Mouse (Mus musculus): Measurements from ENCODE around the gene Ctsj. TPM values are rescaled to one million over a fixed set of nuclear protein-coding genes. Genes with fewer than 3 reads are reported as not detected.
"Not testable (repeated sequence)": the region's sequence is repeated elsewhere in the genome, so short reads cannot be mapped to it uniquely, and the experiment has no call there.

Ctsj gene
- polyA plus RNA-seq (2015; fragmentation: Nextera tagmentation; extraction: Ambion mirVana), result not detected in 2 replicates

DNA sequence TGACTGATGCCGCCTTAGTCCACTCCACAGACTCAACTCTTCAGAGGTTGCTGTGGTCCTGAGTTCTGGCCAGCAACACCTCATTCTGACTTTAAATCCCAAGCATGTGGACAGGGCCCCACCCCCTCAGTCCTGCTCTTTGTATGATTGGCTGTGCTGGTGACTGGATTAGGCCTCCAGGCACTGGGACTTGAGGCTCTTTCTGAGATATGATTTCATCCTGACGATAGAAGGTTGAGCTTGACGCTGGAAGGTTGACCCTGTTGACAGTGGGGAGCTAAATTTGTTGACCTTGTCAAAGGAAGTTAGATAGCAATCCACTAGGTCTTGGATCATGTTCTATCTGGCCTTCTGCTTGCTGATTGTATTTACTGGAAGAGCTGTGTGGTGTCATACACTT is at the start of gene Ctsj:
Gene Ctsj (minus strand): TSS at position 101 of the 400 bp plus-strand sequence.
- no peak within 1 kb of the TSS for H3K4me2 ChIP-seq (ENCODE audit: low read depth, low read length)
- no peak within 1 kb of the TSS for H3K27ac ChIP-seq (ENCODE audit: low read length)
- H3K9ac ChIP-seq (ENCODE audit: low read length), result no peak within 1 kb of the TSS
- ATAC-seq (ENCODE audit: insufficient read depth, low FRiP score), result no peak
- H3K4me1 ChIP-seq (ENCODE audit: control insufficient read depth, insufficient read depth, low read length), result no peaks in the 10 kb centered on the region
- no peaks in the 10 kb centered on the region for H3K36me3 ChIP-seq (ENCODE audit: control insufficient read depth, insufficient read depth, low read length)
- no peaks in the 10 kb centered on the region for H3K27me3 ChIP-seq (ENCODE audit: control insufficient read depth, insufficient read depth, low read length)
- no peak within 1 kb of the TSS for H3K4me3 ChIP-seq (replicated peaks; ENCODE audit: low read length)
- no peaks in the 10 kb centered on the region; the same call in 1 of the 2 replicates for H3K9me3 ChIP-seq (replicated peaks; ENCODE audit: control insufficient read depth, low read length)
- 65% methylated on average over 3 of the region's 3 CpGs for WGBS

DNA sequence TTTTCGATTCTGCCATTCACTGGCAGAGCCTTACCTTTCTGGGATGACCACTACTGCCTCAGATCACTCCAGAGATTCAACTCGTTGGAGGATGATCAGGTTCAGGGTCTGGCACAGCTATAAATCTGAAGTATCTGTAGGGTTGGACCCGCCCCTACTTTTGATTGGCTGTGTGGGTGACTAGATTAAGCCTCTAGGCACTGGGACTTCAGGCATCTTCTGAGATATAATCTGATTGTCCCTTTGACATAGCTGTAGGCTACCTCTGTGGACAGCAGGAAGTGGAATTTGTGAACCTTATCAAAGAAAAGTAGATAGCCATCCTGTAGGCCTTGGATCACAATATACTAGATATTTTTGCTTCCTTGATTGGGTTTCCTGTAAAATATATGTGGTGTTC is 34.8 kb upstream of the Ctsj start, which contains the start of gene Ctsq:
Gene Ctsq (minus strand): TSS at position 101 of the 400 bp plus-strand sequence.
- no peaks in the 10 kb centered on the region for H3K4me1 ChIP-seq (ENCODE audit: control insufficient read depth, insufficient read depth, low read length)
- no peak within 1 kb of the TSS for H3K9ac ChIP-seq (ENCODE audit: low read length)
- H3K27ac ChIP-seq (ENCODE audit: low read length), result no peak within 1 kb of the TSS
- ATAC-seq (ENCODE audit: insufficient read depth, low FRiP score), result no peak
- H3K27me3 ChIP-seq (ENCODE audit: control insufficient read depth, insufficient read depth, low read length), result no peaks in the 10 kb centered on the region
- no peak within 1 kb of the TSS for H3K4me2 ChIP-seq (ENCODE audit: low read depth, low read length)
- no peaks in the 10 kb centered on the region for H3K36me3 ChIP-seq (ENCODE audit: control insufficient read depth, insufficient read depth, low read length)
- no peaks in the 10 kb centered on the region for H3K9me3 ChIP-seq (replicated peaks; ENCODE audit: control insufficient read depth, low read length)
- H3K4me3 ChIP-seq (replicated peaks; ENCODE audit: low read length), result no peak within 1 kb of the TSS
- WGBS, result 67% methylated on average over 3 of the region's 3 CpGs

DNA sequence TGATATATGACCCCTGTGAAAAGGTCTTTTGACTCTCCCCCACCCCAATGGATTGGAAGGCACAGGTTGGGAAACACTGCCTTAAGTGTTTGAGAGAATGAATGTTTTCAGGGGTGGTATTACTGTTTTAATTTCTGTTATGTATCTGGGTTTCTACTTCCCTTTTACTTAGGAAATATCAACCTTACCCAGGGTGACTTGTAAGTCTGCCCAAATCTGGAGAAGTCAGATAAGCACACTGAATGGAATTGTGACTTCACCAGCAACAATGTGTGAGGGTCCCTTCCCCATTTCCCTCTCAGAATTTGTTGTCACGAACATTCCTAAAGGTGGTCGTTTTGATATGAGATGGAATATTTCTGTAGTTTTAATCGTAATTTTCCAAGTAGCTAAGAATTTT is 17.0 kb upstream of the Ctsj start:
- no peaks in the 10 kb centered on the region for H3K4me1 ChIP-seq (ENCODE audit: control insufficient read depth, insufficient read depth, low read length)

DNA sequence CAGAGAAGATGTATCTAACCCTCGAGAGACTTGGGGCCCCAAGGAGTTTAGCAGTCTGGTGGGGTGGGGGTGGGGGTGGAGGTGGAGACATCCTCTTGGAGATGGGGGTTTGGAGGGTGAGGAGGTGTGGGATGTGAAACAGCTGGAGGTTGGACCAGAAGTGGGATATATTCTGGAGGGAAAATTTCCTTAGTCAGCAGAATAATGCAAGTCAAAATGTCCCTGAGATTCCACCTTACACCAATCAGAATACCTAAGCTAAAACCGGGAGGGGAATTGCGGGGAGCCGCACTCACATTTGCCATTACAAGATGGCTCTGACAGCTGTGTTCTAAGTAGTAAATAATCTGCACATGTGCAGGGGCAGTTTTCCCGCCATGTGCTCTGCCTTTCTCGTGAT is 16.1 kb upstream of the Ctsj start:
- 84% methylated on average over 4 of the region's 6 CpGs for WGBS
- H3K36me3 ChIP-seq (ENCODE audit: control insufficient read depth, insufficient read depth, low read length), result no peaks in the 10 kb centered on the region
- H3K9me3 ChIP-seq (replicated peaks; ENCODE audit: control insufficient read depth, low read length), result no peaks in the 10 kb centered on the region
- no peak overlapping the region for H3K4me2 ChIP-seq (ENCODE audit: low read depth, low read length)
- ATAC-seq (ENCODE audit: insufficient read depth, low FRiP score), result no peak
- no peak overlapping the region for H3K4me3 ChIP-seq (replicated peaks; ENCODE audit: low read length)
- H3K9ac ChIP-seq (ENCODE audit: low read length), result no peak overlapping the region
- no peaks in the 10 kb centered on the region for H3K4me1 ChIP-seq (ENCODE audit: control insufficient read depth, insufficient read depth, low read length)
- H3K27me3 ChIP-seq (ENCODE audit: control insufficient read depth, insufficient read depth, low read length), result no peaks in the 10 kb centered on the region
- no peak overlapping the region for H3K27ac ChIP-seq (ENCODE audit: low read length)

More for the DNA sequence above, 17.0 kb upstream of the Ctsj start:
- H3K27me3 ChIP-seq (ENCODE audit: control insufficient read depth, insufficient read depth, low read length), result no peaks in the 10 kb centered on the region
- H3K27ac ChIP-seq (ENCODE audit: low read length), result no peak overlapping the region
- ATAC-seq (ENCODE audit: insufficient read depth, low FRiP score), result no peak
- no peaks in the 10 kb centered on the region for H3K36me3 ChIP-seq (ENCODE audit: control insufficient read depth, insufficient read depth, low read length)
- H3K9ac ChIP-seq (ENCODE audit: low read length), result no peak overlapping the region
- no peak overlapping the region for H3K4me2 ChIP-seq (ENCODE audit: low read depth, low read length)
- 85% methylated on average over 3 of the region's 3 CpGs for WGBS
- H3K4me3 ChIP-seq (replicated peaks; ENCODE audit: low read length), result no peak overlapping the region
- no peaks in the 10 kb centered on the region for H3K9me3 ChIP-seq (replicated peaks; ENCODE audit: control insufficient read depth, low read length)

DNA sequence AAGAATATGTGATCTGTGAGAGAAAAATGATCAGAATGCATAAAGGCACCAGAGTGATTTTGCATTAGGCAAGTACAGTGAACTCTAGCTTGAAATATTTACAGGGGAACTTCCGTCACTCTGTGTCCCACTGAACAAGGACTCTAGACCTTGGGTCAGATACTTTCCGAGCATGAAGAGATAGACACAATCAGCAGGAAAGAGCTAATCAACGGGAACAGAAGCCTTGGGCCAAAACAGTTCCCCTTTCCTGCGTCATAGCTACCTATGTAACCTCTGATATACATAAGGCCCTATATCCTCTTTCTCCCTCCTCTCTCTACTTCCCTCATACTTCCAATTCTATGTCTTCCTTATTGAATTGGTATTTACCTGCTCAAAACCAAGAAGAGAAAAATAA is 4.4 kb upstream of the Ctsj start:
- Histone ChIP-seq H3K4me3 (replicated peaks; ENCODE audit: low read length) (no peak overlapping the region), H3K36me3 (ENCODE audit: control insufficient read depth, insufficient read depth, low read length) (no peaks in the 10 kb centered on the region), H3K27me3 (ENCODE audit: control insufficient read depth, insufficient read depth, low read length) (no peaks in the 10 kb centered on the region), H3K27ac (ENCODE audit: low read length) (no peak overlapping the region), H3K4me2 (ENCODE audit: low read depth, low read length) (no peak overlapping the region), H3K9me3 (replicated peaks; ENCODE audit: control insufficient read depth, low read length) (no peaks in the 10 kb centered on the region; the same call in 1 of the 2 replicates), H3K9ac (ENCODE audit: low read length) (no peak overlapping the region), H3K4me1 (ENCODE audit: control insufficient read depth, insufficient read depth, low read length) (no peaks in the 10 kb centered on the region)
- 73% methylated on average over 4 of the region's 4 CpGs for WGBS
- no peak for ATAC-seq (ENCODE audit: insufficient read depth, low FRiP score)

DNA sequence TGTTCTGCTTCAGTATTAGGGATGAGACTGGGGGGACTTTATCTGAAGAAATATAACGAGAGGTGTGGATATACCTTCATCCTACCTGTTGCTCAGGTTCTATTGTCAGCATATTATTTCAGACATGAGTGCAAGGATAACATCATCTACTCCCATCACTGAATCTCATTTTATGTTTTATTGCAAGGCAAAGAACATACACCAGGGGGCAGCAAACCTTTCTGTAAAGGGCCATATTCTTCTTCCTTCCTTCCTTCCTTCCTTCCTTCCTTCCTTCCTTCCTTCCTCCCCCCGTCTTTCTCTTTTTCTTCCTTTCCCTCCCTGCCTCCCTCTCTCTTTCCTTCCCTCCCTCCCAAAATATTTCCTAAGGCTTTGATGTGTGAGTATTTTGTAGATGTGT is 8.2 kb downstream of the Ctsj start:
- 54% methylated on average over 2 of the region's 2 CpGs for WGBS
- no peaks in the 10 kb centered on the region for H3K36me3 ChIP-seq (ENCODE audit: control insufficient read depth, insufficient read depth, low read length)
- H3K4me3 ChIP-seq (replicated peaks; ENCODE audit: low read length), result no peak overlapping the region
- H3K9ac ChIP-seq (ENCODE audit: low read length), result no peak overlapping the region
- H3K27me3 ChIP-seq (ENCODE audit: control insufficient read depth, insufficient read depth, low read length), result no peaks in the 10 kb centered on the region
- H3K9me3 ChIP-seq (replicated peaks; ENCODE audit: control insufficient read depth, low read length), result no peaks in the 10 kb centered on the region
- no peaks in the 10 kb centered on the region for H3K4me1 ChIP-seq (ENCODE audit: control insufficient read depth, insufficient read depth, low read length)
- no peak for ATAC-seq (ENCODE audit: insufficient read depth, low FRiP score)
- H3K4me2 ChIP-seq (ENCODE audit: low read depth, low read length), result no peak overlapping the region
- no peak overlapping the region for H3K27ac ChIP-seq (ENCODE audit: low read length)

DNA sequence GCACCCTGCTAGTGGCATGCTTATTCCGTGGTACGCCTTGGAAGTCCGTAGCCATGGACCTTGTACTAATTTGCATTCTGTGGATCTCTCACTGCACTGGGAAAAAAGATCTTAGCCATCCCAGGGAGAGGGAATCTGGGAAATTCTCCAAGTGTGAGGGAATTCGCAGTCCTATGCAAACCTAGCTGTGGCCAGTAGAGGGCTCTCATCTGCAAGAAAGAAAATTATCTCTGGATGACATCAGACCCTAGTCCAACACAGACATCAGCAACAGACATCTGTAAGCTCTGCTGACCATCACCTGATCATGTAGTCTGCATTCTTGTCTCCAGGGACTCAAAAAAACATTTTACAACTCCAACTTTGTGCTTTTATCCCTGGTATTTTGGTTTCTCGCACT is 18.8 kb downstream of the Ctsj start:
- H3K4me1 ChIP-seq (ENCODE audit: control insufficient read depth, insufficient read depth, low read length); H3K4me2 ChIP-seq (ENCODE audit: low read depth, low read length); ATAC-seq (ENCODE audit: insufficient read depth, low FRiP score); H3K9me3 ChIP-seq (replicated peaks; ENCODE audit: control insufficient read depth, low read length); H3K9ac ChIP-seq (ENCODE audit: low read length); H3K27ac ChIP-seq (ENCODE audit: low read length); H3K36me3 ChIP-seq (ENCODE audit: control insufficient read depth, insufficient read depth, low read length); H3K27me3 ChIP-seq (ENCODE audit: control insufficient read depth, insufficient read depth, low read length); H3K4me3 ChIP-seq (replicated peaks; ENCODE audit: low read length): not testable (repeated sequence)
- 64% methylated on average over 5 of the region's 5 CpGs for WGBS

DNA sequence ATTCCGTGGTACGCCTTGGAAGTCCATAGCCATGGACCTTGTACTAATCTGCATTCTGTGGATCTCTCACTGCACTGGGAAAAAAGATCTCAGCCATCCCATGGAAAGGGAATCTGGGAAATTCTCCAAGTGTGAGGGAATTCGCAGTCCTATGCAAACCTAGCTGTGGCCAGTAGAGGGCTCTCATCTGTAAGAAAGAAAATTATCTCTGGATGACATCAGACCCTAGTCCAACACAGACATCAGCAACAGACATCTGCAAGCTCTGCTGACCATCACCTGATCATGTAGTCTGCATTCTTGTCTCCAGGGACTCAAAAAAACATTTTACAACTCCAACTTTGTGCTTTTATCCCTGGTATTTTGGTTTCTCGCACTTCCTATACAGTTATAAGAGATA is 33.4 kb downstream of the Ctsj start:
- not testable (repeated sequence) for H3K36me3 ChIP-seq (ENCODE audit: control insufficient read depth, insufficient read depth, low read length); H3K27ac ChIP-seq (ENCODE audit: low read length); H3K4me2 ChIP-seq (ENCODE audit: low read depth, low read length); H3K9me3 ChIP-seq (replicated peaks; ENCODE audit: control insufficient read depth, low read length); H3K4me1 ChIP-seq (ENCODE audit: control insufficient read depth, insufficient read depth, low read length); ATAC-seq (ENCODE audit: insufficient read depth, low FRiP score); H3K4me3 ChIP-seq (replicated peaks; ENCODE audit: low read length); H3K9ac ChIP-seq (ENCODE audit: low read length); H3K27me3 ChIP-seq (ENCODE audit: control insufficient read depth, insufficient read depth, low read length)
- WGBS, result 68% methylated on average over 4 of the region's 4 CpGs

DNA sequence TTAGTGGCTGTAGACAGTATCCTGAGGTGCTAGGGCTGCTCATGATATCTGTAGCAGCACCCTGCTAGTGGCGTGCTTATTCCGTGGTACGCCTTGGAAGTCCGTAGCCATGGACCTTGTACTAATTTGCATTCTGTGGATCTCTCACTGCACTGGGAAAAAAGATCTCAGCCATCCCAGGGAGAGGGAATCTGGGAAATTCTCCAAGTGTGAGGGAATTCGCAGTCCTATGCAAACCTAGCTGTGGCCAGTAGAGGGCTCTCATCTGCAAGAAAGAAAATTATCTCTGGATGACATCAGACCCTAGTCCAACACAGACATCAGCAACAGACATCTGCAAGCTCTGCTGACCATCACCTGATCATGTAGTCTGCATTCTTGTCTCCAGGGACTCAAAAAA is 41.8 kb downstream of the Ctsj start:
- not testable (repeated sequence) for H3K27me3 ChIP-seq (ENCODE audit: control insufficient read depth, insufficient read depth, low read length); H3K9me3 ChIP-seq (replicated peaks; ENCODE audit: control insufficient read depth, low read length); H3K9ac ChIP-seq (ENCODE audit: low read length); H3K4me2 ChIP-seq (ENCODE audit: low read depth, low read length); H3K27ac ChIP-seq (ENCODE audit: low read length); H3K36me3 ChIP-seq (ENCODE audit: control insufficient read depth, insufficient read depth, low read length); H3K4me1 ChIP-seq (ENCODE audit: control insufficient read depth, insufficient read depth, low read length); H3K4me3 ChIP-seq (replicated peaks; ENCODE audit: low read length); ATAC-seq (ENCODE audit: insufficient read depth, low FRiP score)
- WGBS, result 32% methylated on average over 5 of the region's 5 CpGs

DNA sequence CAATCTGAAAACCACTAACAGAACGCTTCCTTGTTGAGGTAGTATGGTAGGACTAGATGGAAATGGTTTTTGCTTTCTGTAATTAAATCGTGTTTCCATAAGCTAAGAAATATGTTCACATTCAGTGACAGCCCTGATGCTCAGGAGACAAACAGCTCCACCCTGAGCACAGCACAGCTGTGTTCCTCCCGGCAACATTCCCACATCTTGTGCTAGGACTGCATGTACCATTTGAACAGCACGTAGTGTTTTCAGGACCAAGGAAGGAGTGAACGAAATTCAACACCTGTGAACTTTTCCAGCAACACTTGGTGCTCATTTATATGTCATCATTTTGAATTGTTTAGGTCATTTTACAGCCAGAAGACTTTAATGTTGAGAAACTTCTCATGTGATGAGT is 44.1 kb downstream of the Ctsj start:
- no peaks in the 10 kb centered on the region for H3K27me3 ChIP-seq (ENCODE audit: control insufficient read depth, insufficient read depth, low read length)
- no peaks in the 10 kb centered on the region for H3K36me3 ChIP-seq (ENCODE audit: control insufficient read depth, insufficient read depth, low read length)
- H3K4me1 ChIP-seq (ENCODE audit: control insufficient read depth, insufficient read depth, low read length), result no peaks in the 10 kb centered on the region
- no peak overlapping the region for H3K27ac ChIP-seq (ENCODE audit: low read length)
- H3K9ac ChIP-seq (ENCODE audit: low read length), result no peak overlapping the region
- H3K4me2 ChIP-seq (ENCODE audit: low read depth, low read length), result no peak overlapping the region
- ATAC-seq (ENCODE audit: insufficient read depth, low FRiP score), result no peak
- H3K9me3 ChIP-seq (replicated peaks; ENCODE audit: control insufficient read depth, low read length), result no peaks in the 10 kb centered on the region
- 63% methylated on average over 5 of the region's 5 CpGs for WGBS
- H3K4me3 ChIP-seq (replicated peaks; ENCODE audit: low read length), result no peak overlapping the region
